Mouse (Mus musculus): ENCODE measurements around the gene BC034090.
"Not testable (repeated sequence)": the region's sequence is repeated elsewhere in the genome, so short reads cannot be mapped to it uniquely, and the experiment has no call there.

BC034090 gene

DNA sequence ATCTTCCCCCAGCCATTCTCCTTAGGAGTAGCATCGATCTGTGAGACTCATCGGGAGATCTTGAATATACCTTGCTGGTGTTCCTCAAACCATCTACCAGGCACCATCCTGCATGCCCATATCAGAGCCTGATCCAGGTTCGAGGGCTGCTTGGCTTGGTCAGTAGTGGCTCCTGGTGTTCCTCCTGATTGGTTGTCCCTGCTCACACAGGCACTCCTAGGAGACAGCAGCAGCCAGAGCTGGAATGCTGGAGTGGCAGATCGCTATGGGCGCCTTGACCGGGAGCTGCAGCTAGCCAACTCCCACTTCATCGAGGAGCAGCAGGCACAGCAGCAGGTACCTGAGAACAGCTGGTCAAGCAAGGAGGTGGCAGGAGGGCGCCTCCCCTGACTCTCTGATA is 53.0 kb downstream of the BC034090 start:
- DNase-seq, result no peak

- DNase-seq, result no peak
Observed at GRCm38 (mm10) chr1:155188656-155189055, 55.6 kb downstream of the BC034090 start.

GRCm38 (mm10) chr1:155184191-155184590 is 60.1 kb downstream of the BC034090 start:
- DNase-seq, result no peak

GRCm38 (mm10) chr1:155178192-155178924 is 65.9 kb downstream of the BC034090 start:
- no peak for DNase-seq

- DNase-seq, result peak; percentile 42
Observed at GRCm38 (mm10) chr1:155174424-155174823, 69.8 kb downstream of the BC034090 start.

DNA sequence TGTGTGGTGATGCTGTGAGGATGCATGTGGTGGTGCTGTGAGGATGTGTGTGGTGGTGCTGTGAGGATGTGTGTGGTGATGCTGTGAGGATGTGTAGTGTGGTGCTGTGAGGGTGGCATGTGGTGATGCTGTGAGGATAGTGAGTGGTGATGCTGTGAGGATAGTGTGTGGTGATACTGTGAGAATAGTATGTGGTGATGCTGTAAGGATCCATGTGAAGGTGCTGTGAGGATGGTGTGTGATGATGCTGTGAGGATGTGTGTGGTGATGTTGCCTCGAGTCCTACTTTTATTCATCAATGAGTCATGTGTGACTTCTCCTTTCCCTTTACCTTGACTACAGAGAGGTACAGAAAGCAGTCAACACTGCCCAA is 70.6 kb downstream of the BC034090 start:
- not testable (repeated sequence) for DNase-seq

DNA sequence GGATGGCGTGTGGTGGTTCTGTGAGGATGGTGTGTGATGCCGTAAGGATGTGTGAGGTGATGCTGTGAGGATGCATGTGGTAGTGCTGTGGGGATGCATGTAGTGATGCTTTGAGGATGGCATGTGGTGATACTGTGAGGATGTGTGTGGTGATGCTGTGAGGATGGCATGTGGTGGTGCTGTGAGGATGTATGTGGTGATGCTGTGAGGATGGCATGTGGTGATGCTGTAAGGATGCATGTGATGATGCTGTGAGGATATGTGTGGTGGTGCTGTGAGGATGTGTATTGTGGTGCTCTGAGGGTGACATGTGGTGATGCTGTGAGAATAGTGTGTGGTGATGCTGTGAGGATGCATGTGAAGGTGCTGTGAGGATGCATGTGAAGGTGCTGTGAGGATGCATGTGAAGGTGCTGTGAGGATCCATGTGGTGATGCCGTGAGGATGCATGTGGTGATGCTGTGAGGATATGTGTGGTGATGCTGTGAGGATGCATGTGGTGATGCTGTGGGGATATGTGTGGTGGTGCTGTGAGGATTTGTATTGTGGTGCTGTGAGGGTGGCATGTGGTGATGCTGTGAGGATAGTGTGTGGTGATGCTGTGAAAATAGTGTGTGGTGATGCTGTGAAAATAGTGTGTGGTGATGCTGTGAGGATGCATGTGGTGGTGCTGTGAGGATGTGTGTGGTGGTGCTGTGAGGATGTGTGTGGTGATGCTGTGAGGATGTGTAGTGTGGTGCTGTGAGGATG is 71.2 kb downstream of the BC034090 start:
- DNase-seq, result no peak

- no peak for DNase-seq
Observed at GRCm38 (mm10) chr1:155169935-155170334, 74.3 kb downstream of the BC034090 start.

DNA sequence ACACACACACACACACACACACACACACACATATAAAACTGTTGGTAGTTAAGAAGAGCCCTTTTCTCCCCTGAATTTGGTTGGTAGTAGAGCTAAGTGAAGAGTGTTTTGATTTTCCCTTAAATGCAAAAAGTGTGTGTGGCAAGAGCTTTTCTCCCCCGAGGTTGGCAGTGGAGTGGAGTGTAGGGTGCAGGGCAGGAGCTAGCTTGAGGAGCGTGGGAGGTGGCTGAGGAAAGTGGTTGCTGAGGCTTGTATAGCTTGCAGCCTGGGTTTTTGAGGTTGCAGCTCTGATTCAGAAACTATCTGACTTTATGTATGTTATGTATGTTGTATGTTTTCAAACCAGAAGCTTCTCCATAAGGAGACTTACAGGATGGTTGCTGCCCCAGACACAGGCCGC is 76.8 kb downstream of the BC034090 start:
- no peak for DNase-seq

Measured in thymus, postnatal 25 days (tissue).